Mouse (Mus musculus): ENCODE data around the gene Mmp14. TPM values are rescaled to one million over a fixed set of nuclear protein-coding genes. Genes with fewer than 3 reads are reported as not detected.

Gene Mmp14
- polyA plus RNA-seq, 1 experiment: 118 TPM

DNA sequence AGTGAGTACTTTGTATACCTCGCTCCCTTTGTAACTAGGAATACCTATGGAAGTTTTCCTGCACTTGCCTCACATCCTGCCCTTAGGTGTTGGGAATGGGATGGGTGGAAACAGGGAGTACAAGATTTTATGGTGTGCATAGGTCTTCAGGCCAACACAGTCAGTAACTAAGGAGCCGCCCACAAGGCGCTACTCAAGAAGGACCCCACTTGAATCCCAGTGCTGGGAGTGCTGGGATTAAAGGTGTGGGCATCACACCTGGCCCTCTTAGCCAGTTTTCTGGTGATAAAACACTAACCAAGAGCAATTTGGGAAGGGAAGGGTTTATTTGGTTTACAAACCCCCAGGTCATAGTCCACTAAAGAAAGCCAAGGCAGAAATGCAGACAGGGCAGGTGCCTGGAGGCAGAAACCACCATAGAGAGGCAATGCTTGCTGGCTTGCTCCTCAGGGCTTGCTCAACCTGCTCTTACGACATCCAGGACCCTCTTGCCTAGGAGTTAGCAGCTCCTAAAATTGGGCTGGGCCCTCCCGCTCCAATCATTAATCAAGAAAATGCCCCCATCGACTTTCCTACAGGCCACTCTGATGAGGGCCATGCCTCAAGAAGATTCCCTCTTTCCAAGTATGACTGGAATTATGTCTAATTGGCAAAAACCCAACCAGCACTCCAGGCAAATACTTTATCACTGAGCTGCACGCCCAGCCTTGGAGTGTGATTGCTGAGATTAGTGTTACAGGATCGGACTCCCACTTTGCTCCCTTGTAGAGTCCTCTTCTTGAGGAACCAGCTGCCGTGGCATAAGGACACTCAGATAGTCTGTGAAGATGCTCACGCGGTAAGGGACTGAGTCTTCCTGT is 23.5 kb downstream of the Mmp14 start:
- TF ChIP-seq FOSL1 (IDR thresholded peaks at IDR 0.05; ENCODE audit: insufficient read depth, low read length, poor library complexity, severe bottlenecking): no peak
- no peak for TF ChIP-seq MYOG (IDR thresholded peaks at IDR 0.05; ENCODE audit: control insufficient read depth, extremely low read depth, insufficient read length)
- no peak for TF ChIP-seq CEBPB (IDR thresholded peaks at IDR 0.05; ENCODE audit: low read depth)
- no peak for TF ChIP-seq CTCF (IDR thresholded peaks at IDR 0.05; ENCODE audit: control insufficient read depth, insufficient read depth, insufficient read length)
- no peak for TF ChIP-seq MAX (IDR thresholded peaks at IDR 0.05)
- TF ChIP-seq MYOD1 (IDR thresholded peaks at IDR 0.05; ENCODE audit: control insufficient read depth, insufficient read length, low read depth): no peak
- TF ChIP-seq USF1 (IDR thresholded peaks at IDR 0.05; ENCODE audit: low read depth): no peak
- no peaks in the 10 kb centered on the region for H3K36me3 ChIP-seq (ENCODE audit: control insufficient read depth, insufficient read depth)

DNA sequence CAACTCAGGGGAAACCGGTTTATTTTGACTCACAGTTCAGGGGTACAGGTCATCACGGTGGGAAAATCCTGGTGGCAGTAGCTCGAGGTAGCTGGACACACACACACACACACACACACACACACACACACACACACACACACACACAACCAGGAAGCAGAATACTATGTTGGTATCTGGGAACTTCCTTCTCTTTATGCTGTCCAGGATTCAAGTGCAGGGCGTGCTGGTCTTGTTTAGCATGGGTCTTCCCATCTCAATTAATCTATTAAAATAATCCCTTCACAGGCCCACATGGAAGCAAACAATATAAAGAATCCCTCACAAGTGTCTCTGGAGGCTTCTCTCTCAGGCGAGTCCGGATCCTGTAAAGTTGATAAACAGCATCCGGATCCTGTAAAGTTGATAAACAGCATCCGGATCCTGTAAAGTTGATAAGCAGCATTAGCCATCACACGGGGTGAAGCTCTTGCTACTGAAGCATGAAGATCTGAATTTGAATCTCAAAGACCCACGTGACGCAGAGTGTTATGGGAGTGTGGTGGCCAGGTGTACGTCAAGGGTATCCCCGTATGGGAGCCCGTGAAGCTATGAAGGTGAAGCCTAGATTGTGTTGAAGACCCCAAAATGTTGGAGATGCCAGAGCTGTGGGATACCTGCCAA is 26.6 kb downstream of the Mmp14 start:
- TF ChIP-seq CEBPB (IDR thresholded peaks at IDR 0.05; ENCODE audit: low read depth): no peak
- no peak for TF ChIP-seq MYOG (IDR thresholded peaks at IDR 0.05; ENCODE audit: control insufficient read depth, extremely low read depth, insufficient read length)
- TF ChIP-seq MYOD1 (IDR thresholded peaks at IDR 0.05; ENCODE audit: control insufficient read depth, insufficient read length, low read depth): no peak
- TF ChIP-seq FOSL1 (IDR thresholded peaks at IDR 0.05; ENCODE audit: insufficient read depth, low read length, poor library complexity, severe bottlenecking): no peak
- no peak for TF ChIP-seq CTCF (IDR thresholded peaks at IDR 0.05; ENCODE audit: control insufficient read depth, insufficient read depth, insufficient read length)
- no peak for TF ChIP-seq USF1 (IDR thresholded peaks at IDR 0.05; ENCODE audit: low read depth)
- TF ChIP-seq MAX (IDR thresholded peaks at IDR 0.05): no peak
- Histone ChIP-seq H3K4me3 (ENCODE audit: insufficient read depth, poor library complexity, severe bottlenecking) (no peak overlapping the region), H3K36me3 (ENCODE audit: control insufficient read depth, insufficient read depth) (no peaks in the 10 kb centered on the region), H3K79me2 (ENCODE audit: control insufficient read depth, insufficient read depth) (no peaks in the 10 kb centered on the region), H3ac (ENCODE audit: control insufficient read depth, insufficient read length, low read depth) (no peak overlapping the region), H3K27me3 (ENCODE audit: control insufficient read depth, insufficient read depth, insufficient read length) (no peaks in the 10 kb centered on the region), H3K79me3 (ENCODE audit: low read depth) (no peaks in the 10 kb centered on the region)

More for the DNA sequence above, 23.5 kb downstream of the Mmp14 start:
- Histone ChIP-seq H3K4me3 (ENCODE audit: insufficient read depth, poor library complexity, severe bottlenecking) (no peak overlapping the region), H3K27me3 (ENCODE audit: control insufficient read depth, insufficient read depth, insufficient read length) (no peaks in the 10 kb centered on the region), H3K79me2 (ENCODE audit: control insufficient read depth, insufficient read depth) (no peaks in the 10 kb centered on the region), H3K79me3 (ENCODE audit: low read depth) (no peaks in the 10 kb centered on the region), H3ac (ENCODE audit: control insufficient read depth, insufficient read length, low read depth) (no peak overlapping the region)

DNA sequence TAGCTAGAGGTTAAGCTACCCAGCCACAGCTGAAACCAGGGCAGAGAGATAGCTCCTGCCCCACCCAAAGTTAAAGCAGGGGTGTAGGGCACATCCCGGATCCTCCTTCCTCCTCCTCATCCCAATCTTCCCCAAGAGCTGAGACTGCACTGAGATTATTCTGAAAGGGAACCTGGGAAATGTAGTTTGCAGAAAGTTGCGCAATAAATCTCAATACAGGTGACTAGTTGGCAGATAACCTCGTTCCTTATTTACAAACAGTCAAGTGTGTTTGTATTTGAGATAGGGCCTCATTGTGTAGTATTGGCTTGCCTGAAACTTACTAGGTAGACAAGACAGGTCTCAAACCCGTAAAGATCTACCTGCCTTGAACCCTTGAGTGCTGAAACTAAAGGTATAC is 30.7 kb downstream of the Mmp14 start:
- H3K79me2 ChIP-seq (ENCODE audit: control insufficient read depth, insufficient read depth): peaks cover 29% of the 10 kb centered on the region
- no peak overlapping the region for H3ac ChIP-seq (ENCODE audit: control insufficient read depth, insufficient read length, low read depth)
- H3K4me3 ChIP-seq (ENCODE audit: insufficient read depth, poor library complexity, severe bottlenecking): no peak overlapping the region
- H3K27me3 ChIP-seq (ENCODE audit: control insufficient read depth, insufficient read depth, insufficient read length): no peaks in the 10 kb centered on the region
- H3K36me3 ChIP-seq (ENCODE audit: control insufficient read depth, insufficient read depth): peaks cover 13% of the 10 kb centered on the region
- no peaks in the 10 kb centered on the region for H3K79me3 ChIP-seq (ENCODE audit: low read depth)
- TF ChIP-seq CEBPB (IDR thresholded peaks at IDR 0.05; ENCODE audit: low read depth): no peak
- no peak for TF ChIP-seq MYOG (IDR thresholded peaks at IDR 0.05; ENCODE audit: control insufficient read depth, extremely low read depth, insufficient read length)
- no peak for TF ChIP-seq MYOD1 (IDR thresholded peaks at IDR 0.05; ENCODE audit: control insufficient read depth, insufficient read length, low read depth)
- TF ChIP-seq CTCF (IDR thresholded peaks at IDR 0.05; ENCODE audit: control insufficient read depth, insufficient read depth, insufficient read length): no peak
- TF ChIP-seq USF1 (IDR thresholded peaks at IDR 0.05; ENCODE audit: low read depth): no peak
- TF ChIP-seq MAX (IDR thresholded peaks at IDR 0.05): no peak

DNA sequence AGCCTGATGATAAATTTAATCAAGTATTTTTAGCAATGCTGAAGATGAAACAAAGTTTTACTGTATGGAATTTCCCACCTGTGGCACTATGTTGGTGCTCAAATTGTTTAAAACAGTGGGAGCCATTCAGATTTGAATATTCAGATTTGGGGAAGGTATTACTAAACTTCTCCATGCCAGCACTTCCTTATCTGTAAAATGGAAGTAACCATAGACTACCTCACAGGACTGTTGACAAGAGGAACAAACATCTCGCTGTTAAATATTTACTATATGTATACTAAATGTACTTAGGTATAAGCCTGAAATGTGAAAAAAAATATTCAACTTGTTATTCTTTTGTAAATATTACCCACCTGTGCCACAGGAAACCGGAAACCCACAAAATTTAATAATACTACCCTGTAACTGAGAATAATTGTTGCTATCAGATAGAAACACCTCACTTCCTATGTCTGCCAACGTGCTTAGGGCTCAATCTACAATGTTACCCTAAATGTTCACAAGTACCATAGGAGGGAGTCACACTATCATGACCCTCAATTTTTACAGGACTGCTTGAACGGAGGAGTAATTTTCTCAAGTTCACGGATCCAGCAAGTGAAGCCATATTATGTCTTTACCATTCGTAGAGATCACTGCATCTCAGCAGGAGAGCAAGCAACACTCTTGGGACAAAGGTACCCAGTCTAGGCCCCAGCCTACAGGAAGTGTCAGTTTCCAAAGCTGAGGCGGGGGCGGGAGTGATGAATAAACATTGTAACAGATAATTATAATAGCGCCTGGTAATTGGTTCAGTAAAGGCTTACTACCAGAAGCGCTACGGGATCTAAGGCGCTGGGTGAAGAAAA is 31.9 kb downstream of the Mmp14 start:
- no peaks in the 10 kb centered on the region for H3K27me3 ChIP-seq (ENCODE audit: control insufficient read depth, insufficient read depth, insufficient read length)
- no peaks in the 10 kb centered on the region for H3K79me3 ChIP-seq (ENCODE audit: low read depth)
- peak overlapping the region; percentile 21 for H3ac ChIP-seq (ENCODE audit: control insufficient read depth, insufficient read length, low read depth)
- H3K79me2 ChIP-seq (ENCODE audit: control insufficient read depth, insufficient read depth): peaks cover 36% of the 10 kb centered on the region
- peaks cover 23% of the 10 kb centered on the region for H3K36me3 ChIP-seq (ENCODE audit: control insufficient read depth, insufficient read depth)
- peak overlapping the region; percentile 79 for H3K4me3 ChIP-seq (ENCODE audit: insufficient read depth, poor library complexity, severe bottlenecking)
- TF ChIP-seq FOSL1 (IDR thresholded peaks at IDR 0.05; ENCODE audit: insufficient read depth, low read length, poor library complexity, severe bottlenecking) (no peak), MYOD1 (IDR thresholded peaks at IDR 0.05; ENCODE audit: control insufficient read depth, insufficient read length, low read depth) (no peak), CTCF (IDR thresholded peaks at IDR 0.05; ENCODE audit: control insufficient read depth, insufficient read depth, insufficient read length) (no peak), MAX (IDR thresholded peaks at IDR 0.05) (no peak), CEBPB (IDR thresholded peaks at IDR 0.05; ENCODE audit: low read depth) (no peak)

DNA sequence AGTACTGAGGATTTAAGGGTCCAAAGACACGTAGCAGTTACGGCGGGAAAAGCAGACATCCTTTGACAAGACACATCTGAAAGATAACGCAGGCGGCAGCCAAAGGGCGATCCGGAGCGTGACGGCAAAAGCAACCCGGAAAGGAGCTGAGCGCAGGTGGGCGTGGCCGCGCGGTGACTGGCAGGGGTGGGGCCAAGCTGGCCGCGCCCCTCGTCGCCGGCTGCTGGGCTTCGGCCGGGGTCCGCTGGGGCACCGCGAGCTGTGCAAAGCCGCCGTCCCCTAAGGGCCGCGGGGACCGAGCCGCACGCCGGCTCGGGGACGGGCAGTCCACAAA is 32.5 kb downstream of the Mmp14 start, which contains the start of gene Lrp10:
Gene Lrp10, plus strand, starts transcription at position 179 of the 334 bp plus-strand sequence.
- peak within 1 kb of the TSS; percentile 93 for H3ac ChIP-seq (ENCODE audit: control insufficient read depth, insufficient read length, low read depth)
- H3K27me3 ChIP-seq (ENCODE audit: control insufficient read depth, insufficient read depth, insufficient read length): no peaks in the 10 kb centered on the region
- peak within 1 kb of the TSS; percentile 79 for H3K4me3 ChIP-seq (ENCODE audit: insufficient read depth, poor library complexity, severe bottlenecking)
- H3K36me3 ChIP-seq (ENCODE audit: control insufficient read depth, insufficient read depth): peaks cover 29% of the 10 kb centered on the region
- TF ChIP-seq MAX (IDR thresholded peaks at IDR 0.05): peak; percentile 27
- TF ChIP-seq MYOD1 (IDR thresholded peaks at IDR 0.05; ENCODE audit: control insufficient read depth, insufficient read length, low read depth): no peak
- H3K79me3 ChIP-seq (ENCODE audit: low read depth): no peaks in the 10 kb centered on the region
- peaks cover 36% of the 10 kb centered on the region for H3K79me2 ChIP-seq (ENCODE audit: control insufficient read depth, insufficient read depth)

Measured in C2C12 (cell line).